Mouse (Mus musculus) cortical plate, adult 2 months (tissue): ENCODE results near the gene Nbl1. TPM values are rescaled to one million over a fixed set of nuclear protein-coding genes. Genes with fewer than 3 reads are reported as not detected.

ENCODE experiments used
- H3K27ac ChIP-seq: fragments of 200-500 bp; 2 replicates; pipeline ENCODE4 v1.5.1; 2012; ENCODE audit warnings: low read length, control low read depth, inconsistent platforms; ENCODE audit not compliant: insufficient read depth
- H3K4me1 ChIP-seq: fragments of 200-500 bp; 2 replicates; pipeline ENCODE4 v1.6.1; 2011; ENCODE audit warnings: low read length; ENCODE audit not compliant: control insufficient read depth, insufficient read depth
- H3K4me3 ChIP-seq: fragments of 200-500 bp; 2 replicates; pipeline ENCODE4 v1.5.1; 2011; ENCODE audit warnings: mild to moderate bottlenecking, low read length, control low read depth; ENCODE audit not compliant: insufficient read depth
- CTCF ChIP-seq: fragments of 200-500 bp; IDR thresholded peaks from 2 replicates; pipeline ENCODE4 v1.5.1; 2011; ENCODE audit warnings: mild to moderate bottlenecking, control low read depth, low read length; ENCODE audit not compliant: insufficient read depth; ENCODE audit errors: extremely low read depth
- POLR2A ChIP-seq: fragments of 200-500 bp; IDR thresholded peaks from 2 replicates; pipeline ENCODE4 v1.6.1; 2011; ENCODE audit warnings: mild to moderate bottlenecking, low read length, control low read depth; ENCODE audit not compliant: insufficient read depth; ENCODE audit errors: extremely low read depth
- polyA plus RNA-seq: library from polyadenylated mRNA; depleted of rRNA; stranded (reverse); fragments of >200 nt; gene quantifications from 2 replicates; pipeline ENCODE4 v1.2.3, GENCODE M21; 2012; rRNA removed

Gene Nbl1
- polyA plus RNA-seq, 1 experiment, result 81.1 TPM

DNA sequence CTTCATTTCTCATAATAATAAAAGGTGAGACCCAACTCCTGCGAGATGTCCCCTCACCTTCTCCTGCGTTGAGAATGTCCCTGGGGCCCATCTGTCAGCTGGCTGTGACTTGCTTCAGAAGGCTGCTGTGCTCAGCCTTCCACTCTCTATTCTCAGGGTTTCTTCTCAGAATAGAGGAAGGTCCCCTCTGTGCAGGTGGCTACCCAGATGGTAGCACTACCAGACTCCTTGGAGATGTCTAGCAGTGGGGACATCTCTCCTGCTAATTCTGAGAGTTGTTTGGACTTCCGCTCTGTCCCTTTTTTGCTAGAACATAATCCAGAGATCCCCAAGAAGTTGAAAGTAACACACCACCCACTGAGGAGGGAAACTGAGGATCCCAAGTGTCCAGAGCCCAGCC is 57.9 kb downstream of the Nbl1 start:
- Histone ChIP-seq H3K27ac (no peak overlapping the region), H3K4me1 (peaks cover 2% of the 10 kb centered on the region), H3K4me3 (no peak overlapping the region)
- TF ChIP-seq CTCF (no peak), POLR2A (no peak)

DNA sequence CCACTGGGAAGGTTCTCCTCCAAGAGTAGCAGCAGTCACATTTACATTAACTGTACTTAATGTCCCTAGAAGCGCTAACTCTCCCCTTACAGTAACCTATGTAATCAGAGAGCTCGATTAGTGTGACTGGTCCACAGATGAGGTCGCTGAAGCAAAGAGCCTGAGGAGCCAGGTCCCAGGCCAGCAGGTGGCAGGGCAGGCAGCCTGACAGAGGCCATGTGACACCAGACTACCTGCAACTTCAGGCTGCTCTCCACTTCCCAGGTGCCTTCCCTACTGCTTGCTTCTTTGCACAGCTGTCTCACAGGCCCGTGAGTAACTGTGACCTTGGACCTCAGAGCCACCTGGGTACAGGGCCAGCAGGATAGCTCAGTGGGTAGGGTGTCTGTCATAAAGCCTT is 58.3 kb downstream of the Nbl1 start:
- TF ChIP-seq CTCF, result no peak
- Histone ChIP-seq H3K27ac (no peak overlapping the region), H3K4me3 (no peak overlapping the region), H3K4me1 (peaks cover 2% of the 10 kb centered on the region)

DNA sequence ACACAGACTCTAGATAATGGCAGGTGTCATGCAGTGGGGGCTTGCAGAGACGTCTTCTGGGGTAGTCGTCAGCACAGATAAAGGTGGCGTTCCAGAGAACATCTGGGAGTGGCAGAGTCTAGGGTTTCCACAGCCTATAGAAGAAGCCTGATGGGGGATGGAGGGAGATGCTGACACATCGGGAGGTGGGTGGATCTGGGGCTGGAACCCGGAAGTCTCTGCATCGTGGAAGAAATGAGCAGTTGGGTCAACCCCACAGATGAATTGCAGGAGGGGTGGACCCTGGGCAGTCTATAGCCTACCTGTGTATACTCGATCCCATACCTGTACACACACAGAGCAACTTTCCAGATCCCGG is 58.8 kb downstream of the Nbl1 start:
- TF ChIP-seq CTCF, result no peak
- TF ChIP-seq POLR2A, result no peak
- Histone ChIP-seq H3K4me1 (peaks cover 2% of the 10 kb centered on the region), H3K27ac (no peak overlapping the region), H3K4me3 (no peak overlapping the region)

DNA sequence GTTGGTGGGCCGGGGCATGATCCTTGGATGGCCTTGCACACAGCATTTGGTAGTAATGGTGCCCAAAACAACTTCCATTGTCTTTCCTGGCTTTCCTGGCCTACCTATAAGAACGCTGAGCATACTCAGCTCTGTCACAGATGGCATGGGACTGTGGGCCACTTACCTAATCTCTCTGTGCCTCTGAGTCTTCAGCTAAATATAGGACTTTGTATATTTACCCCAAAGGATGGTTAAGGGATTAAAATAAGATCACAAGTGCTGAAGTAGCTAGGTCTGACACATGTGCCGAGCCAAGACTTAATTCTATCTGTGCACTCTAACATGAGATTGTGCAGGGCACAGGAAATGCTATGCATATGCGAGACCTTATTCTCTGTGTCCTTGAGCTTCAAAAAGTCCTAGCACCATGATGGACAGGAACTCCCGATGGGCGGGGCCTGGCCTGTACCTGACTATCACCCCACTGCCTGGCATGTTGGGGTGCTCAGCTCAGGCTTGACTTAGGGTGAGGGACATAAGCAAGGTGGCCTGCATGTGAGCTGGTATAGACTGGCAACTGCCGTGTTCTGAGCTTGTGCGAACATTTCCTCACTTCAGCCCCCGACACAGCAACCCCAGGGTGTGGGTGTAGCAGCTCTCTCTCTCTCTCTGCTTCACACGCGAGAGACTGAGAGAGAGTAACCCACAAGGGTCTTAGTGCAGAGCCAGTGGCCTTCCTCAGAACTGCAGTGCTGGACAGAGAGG is 59.4 kb downstream of the Nbl1 start:
- Histone ChIP-seq H3K27ac (no peak overlapping the region), H3K4me1 (peaks cover 2% of the 10 kb centered on the region), H3K4me3 (no peak overlapping the region)
- TF ChIP-seq CTCF (no peak), POLR2A (no peak)

DNA sequence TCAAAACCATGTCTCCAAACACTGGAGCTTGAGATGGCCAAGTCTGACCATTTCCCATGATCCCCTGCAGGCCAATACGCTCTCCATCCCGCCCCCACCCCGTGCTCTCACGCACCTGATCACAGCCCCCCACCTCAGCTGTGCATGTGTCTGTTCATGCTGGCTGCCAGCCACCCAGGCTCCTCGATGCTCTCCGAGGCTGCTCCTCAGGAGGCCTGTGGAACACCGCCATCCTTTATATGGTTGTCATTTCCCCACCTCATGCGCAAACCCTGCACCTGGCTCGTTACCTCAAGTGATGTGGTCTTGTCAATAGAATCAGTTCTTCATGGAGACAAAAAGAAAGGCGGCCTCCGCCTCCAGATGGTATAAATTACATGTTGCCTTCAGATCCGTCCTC is 60.3 kb downstream of the Nbl1 start:
- TF ChIP-seq CTCF (no peak), POLR2A (no peak)
- Histone ChIP-seq H3K4me1 (peaks cover 2% of the 10 kb centered on the region), H3K4me3 (no peak overlapping the region), H3K27ac (no peak overlapping the region)

Other genes with a start within 250 kb of the Nbl1 start
- 2.9 and 4.2 TPM in 2 replicates for gene Pla2g5, start 229.5 kb downstream of the Nbl1 start, polyA plus RNA-seq
- not detected in 2 replicates for gene Gm13030, start 219.0 kb downstream of the Nbl1 start, polyA plus RNA-seq
- gene Pla2g2e, start 215.1 kb downstream of the Nbl1 start, polyA plus RNA-seq, result not detected in 2 replicates
- 14.7 and 15.1 TPM in 2 replicates for gene Otud3, start 179.0 kb downstream of the Nbl1 start, polyA plus RNA-seq
- gene Rnf186, start 125.9 kb downstream of the Nbl1 start, polyA plus RNA-seq, result not detected in 2 replicates
- 2.6 and 3.4 TPM in 2 replicates for gene Tmco4, start 120.1 kb downstream of the Nbl1 start, polyA plus RNA-seq
- 7.4 and 7.5 TPM in 2 replicates for gene Htr6, start 17.4 kb downstream of the Nbl1 start, polyA plus RNA-seq
- 180 and 195 TPM in 2 replicates for gene Minos1, start 38.1 kb upstream of the Nbl1 start, polyA plus RNA-seq
- gene Capzb, start 99.9 kb upstream of the Nbl1 start, polyA plus RNA-seq, result 229 and 234 TPM in 2 replicates
- 23.3 and 23.9 TPM in 2 replicates for gene Pqlc2, start 217.7 kb upstream of the Nbl1 start, polyA plus RNA-seq
- 16.8 and 17.5 TPM in 2 replicates for gene Akr7a5, start 217.8 kb upstream of the Nbl1 start, polyA plus RNA-seq